Mouse (Mus musculus) layer of hippocampus, adult 9-11 months (tissue): ENCODE measurements around the gene Ilvbl.
"Not testable (repeated sequence)": the region's sequence is repeated elsewhere in the genome, so short reads cannot be mapped to it uniquely, and the experiment has no call there.

Experiments
- DNase-seq: peaks from one replicate; pipeline ENCODE4 v3.0.0; 2022

Ilvbl gene

DNA sequence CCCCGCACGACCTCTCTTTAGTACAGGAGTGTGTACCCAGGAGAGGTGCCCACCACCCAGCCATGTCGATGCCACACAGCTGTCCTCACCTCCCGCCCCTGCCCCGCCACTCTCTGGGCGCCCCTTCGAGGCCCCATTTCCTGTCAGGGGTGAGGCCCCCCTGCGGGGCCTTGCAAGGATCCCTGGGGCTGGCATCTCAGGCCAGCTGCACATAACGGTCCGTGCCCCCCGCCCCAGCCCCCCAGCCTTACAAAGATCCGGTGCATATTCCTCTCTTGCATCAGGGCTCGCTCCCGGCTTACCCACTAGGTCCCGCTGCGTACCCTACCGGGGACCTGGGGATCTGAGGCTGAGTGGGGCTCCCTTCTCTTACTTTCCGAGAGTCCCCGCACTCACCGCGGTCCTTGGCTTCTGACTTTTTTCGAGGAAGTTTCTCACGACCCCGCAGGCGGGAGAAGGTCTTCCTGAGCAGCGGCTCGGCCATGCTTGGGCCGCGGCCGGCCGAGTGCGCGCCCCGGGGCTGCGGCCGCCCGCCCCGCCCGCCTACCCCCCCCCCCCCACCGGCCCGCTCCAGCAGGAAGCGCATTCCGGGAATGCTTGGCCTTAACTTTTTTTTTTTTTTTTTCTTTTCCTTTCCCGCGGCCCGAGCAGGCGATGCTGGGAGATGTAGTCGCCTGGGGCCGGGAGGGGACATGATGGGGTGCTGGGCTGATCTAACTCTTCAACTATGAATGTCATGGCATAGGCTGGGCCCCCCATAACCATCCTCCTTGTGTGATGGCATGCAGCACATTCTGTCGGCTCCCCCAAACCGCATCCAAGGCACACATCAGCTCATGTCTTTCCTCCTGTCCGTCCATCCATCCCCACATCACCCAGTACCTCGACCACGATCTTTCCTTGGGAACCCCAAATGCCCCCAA, 17.5 kb downstream of the Ilvbl start, which contains the start of gene Syde1:
Gene Syde1, minus strand, starts transcription at position 559 of the 923 bp plus-strand sequence.
- no peak for DNase-seq

DNA sequence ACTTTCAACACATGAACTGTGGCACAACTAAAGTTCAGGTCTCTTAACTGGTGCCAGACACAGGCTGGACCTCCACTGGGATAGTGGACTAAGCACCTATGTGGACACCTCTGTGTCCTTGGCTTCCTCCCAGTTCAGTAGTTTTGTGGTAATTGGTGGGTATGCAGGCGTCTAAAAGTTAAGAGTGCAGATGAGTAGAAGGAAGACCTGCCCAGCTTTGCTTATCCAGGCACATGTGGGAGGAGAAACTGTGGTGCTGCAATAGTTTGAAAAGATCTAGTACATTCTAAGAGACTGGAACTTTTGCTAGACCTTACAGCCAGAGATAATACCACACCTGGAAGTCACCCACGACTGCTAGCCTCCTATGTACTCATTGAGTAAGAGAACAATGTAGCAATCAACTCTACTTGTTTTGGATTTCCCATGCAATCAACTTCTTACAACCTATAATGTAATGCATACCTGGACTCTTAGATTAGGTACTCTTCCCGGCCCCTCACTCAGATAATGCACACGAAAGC, 18.8 kb downstream of the Ilvbl start:
- DNase-seq = no peak

DNA sequence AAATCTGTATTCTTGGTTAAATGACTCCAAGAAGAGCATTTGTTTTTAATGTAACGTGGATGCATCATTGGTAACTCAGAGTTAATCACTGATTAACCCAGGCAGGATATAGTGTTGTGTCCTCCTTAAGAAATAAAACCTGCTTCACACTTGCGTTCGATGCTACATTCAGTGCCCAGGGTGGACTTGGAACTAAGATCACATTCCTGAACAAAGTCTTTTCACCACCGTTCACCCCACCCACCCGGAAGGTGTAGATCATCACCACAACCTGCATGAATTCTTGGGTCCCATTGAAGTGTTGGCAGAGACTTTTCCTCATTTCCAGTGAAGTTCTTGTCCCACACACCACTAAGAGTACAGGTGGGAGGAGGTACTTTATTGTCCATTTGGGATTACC, 19.6 kb downstream of the Ilvbl start:
- DNase-seq = no peak

DNA sequence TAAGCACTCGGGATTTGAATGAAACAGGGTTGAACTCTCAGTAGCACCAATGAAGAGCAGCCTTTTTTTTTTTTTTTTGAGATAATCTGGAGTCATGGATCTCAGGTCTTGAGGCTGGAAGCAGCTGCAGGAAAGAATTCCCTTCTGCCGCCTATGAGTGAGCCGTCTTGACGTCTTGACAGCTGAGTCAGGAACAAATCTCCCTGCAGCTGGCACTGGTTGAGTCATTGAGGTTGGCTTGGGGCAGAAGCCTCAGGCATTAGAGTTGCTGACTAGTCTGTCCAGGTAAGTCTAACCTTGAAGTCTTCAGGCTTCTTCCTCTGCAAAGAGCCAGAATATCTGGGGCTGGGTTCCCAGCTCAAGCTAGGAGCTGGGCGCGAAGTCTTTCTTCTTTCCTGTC, 20.0 kb downstream of the Ilvbl start:
- DNase-seq = no peak

DNA sequence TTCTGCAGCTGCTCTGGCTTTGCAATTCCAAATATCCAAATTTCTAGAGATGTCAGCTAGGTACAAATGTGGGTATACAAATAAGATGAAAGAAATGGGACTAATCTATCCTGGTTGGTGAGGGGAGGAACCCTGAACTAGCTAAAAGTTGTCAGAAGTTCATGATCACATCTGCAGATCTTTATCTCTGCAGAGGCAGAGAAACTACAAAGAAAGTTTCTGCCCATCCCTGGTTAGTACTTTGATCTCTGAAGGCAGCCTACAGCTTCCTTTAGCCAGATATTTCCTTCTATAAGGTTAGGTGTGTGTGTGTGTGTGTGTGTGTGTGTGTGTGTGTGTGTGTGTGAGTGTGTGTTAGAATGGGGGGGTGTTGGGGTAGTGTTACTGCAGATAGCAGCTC, 20.4 kb downstream of the Ilvbl start:
- no peak for DNase-seq

DNA sequence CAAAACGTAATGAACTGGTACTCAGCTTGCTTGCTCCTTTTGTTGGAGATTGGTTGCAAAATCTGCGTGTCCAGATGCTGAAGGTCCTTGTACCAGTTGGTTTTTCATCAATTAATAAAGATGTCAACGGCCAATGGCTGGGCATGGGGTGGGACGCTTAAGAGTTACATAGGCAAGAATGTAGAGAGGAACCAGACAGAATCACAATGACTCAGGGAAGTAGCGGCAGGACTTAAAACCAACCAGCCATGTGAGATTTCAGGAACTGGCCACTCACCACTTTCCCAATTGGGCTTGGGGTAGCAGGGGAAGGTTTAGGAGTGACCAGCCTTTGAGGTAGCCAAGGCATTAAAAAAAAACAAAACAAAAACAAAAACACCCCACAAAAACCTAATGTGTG, 25.7 kb downstream of the Ilvbl start:
- no peak for DNase-seq

DNA sequence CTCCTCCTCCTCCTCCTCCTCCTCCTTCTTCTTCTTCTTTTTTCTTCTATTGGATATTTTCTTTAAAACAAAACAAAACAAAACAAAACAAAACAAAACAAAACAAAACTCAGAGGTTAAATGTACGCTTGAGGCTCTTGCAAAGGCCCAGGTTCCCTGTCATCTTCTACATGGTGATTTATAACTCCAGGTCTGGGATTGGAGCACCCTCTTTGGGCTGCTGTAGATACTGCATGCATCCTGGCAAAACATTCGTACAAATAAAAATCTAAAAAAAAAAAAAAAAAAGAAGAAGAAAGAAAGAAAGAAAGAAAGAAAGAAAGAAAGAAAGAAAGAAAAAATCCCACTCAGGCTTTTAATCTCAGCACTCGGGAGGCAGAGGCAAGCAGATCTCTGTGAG, 30.9 kb downstream of the Ilvbl start:
- DNase-seq = no peak

DNA sequence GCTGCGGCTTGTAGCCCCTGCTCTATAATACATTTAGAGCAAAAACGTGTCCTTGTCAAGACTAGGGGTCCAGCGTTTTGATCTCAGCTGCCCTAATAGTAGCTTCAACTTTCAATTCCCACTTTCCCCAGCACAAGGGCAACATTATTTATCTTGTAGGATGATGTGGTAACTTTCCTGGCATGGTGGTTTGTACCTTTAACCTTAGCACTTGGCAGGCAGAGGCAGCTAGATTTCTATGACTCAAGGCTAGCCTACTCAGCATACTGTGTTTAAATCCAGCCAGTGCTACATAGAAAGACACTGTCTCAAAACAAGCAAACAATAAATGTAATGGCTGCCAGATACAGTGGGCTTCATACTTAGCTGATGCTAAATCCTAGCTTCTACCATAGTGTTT, 33.5 kb downstream of the Ilvbl start:
- no peak for DNase-seq

DNA sequence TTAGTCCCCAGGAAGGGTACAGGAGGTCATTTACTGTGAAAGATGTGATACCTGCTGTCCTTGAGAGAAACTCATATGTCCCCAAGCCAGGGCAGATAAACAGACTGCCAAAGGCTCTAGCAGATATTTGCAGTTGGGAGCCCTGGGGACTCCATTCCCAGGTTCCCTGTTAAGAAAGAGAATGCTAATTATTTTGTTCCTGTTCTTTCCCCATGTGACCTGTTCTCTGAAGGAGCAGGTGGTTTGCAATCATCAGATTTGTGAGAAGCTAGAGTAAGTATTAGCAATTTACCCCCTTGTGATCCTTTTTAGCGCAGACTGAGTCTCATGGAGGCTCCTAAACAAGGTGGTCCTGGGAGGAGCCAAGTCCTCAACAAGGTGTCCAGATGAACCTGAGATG, 43.8 kb downstream of the Ilvbl start, which contains the start of gene Olfr1357:
Gene Olfr1357, minus strand, starts transcription at position 101 of the 400 bp plus-strand sequence.
- DNase-seq = no peak

DNA sequence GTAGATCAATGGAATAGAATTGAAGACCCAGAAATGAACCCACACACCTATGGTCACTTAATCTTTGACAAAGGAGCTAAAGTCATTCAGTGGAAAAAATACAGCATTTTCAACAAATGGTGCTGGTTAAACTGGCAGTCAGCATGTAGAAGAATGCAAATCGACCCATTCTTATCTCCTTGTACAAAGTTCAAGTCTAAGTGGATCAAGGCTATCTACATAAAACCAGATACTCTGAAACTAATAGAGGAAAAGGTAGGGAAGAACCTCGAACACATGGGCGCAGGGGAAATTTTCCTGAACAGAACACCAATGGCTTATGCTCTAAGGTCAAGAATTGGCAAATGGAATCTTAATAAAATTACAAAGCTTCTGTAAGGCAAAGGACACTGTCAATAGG, 49.0 kb downstream of the Ilvbl start:
- not testable (repeated sequence) for DNase-seq

DNA sequence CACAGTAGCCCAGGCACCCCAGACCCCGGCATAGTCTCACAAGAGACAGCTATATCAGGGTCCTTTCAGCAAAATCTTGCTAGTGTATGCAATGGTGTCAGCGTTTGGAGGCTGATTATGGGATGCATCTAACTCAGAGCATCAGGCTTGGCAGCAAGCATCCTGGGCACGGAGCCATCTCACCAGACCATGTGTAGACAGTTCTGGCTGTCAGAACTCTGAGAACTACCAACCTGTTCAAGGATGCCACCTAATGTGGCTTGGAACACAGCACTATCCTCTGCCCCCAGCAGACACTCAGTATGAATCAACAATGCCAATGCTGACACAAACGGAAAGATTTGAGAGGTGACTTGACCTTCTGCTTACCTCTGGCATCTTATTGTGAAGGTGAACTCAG, 56.0 kb downstream of the Ilvbl start:
- peak; percentile 53 for DNase-seq

DNA sequence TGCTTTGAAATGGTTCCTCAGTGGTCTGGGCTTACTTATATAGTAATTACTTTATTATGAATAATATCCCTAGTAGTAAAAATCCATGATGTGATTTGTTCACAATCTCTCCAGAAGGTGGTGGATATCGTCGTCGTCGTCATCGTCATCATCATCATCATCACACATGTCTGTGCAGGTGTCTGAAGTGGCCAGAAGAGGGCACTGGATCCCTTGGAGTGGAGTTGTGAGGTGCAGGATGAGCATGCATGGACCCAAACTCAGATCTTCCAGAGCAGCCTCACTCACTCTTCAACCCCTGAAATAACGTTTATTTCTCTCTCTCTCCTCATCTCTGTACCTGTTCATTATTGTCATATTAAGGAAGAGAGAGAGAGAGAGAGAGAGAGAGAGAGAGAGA, 58.2 kb downstream of the Ilvbl start:
- peak; percentile 22 for DNase-seq
